Mouse (Mus musculus) embryonic fibroblast, embryonic 13.5 days (primary cell): ENCODE data around the gene E2f4. TPM values are rescaled to one million over a fixed set of nuclear protein-coding genes. Genes with fewer than 3 reads are reported as not detected.
A peak's percentile ranks its signal among the peaks of the same experiment; 100 is the strongest.

ENCODE experiments used
- H3K27ac ChIP-seq: 2 replicates; pipeline ENCODE4 v1.5.1; 2012; ENCODE audit warnings: low read length, control low read depth, inconsistent platforms; ENCODE audit not compliant: insufficient read depth
- H3K4me1 ChIP-seq: 2 replicates; pipeline ENCODE4 v1.6.1; 2011; ENCODE audit warnings: low read length; ENCODE audit not compliant: control insufficient read depth, insufficient read depth
- H3K4me3 ChIP-seq: 2 replicates; pipeline ENCODE4 v1.5.1; 2011; ENCODE audit warnings: mild to moderate bottlenecking, control low read depth, low read length; ENCODE audit not compliant: insufficient read depth
- CTCF ChIP-seq: IDR thresholded peaks from 2 replicates; pipeline ENCODE4 v1.5.1; 2011; ENCODE audit warnings: mild to moderate bottlenecking, control low read depth, low read length, moderate library complexity, borderline replicate concordance; ENCODE audit not compliant: insufficient read depth
- POLR2A ChIP-seq: IDR thresholded peaks from 2 replicates; pipeline ENCODE4 v1.6.1; 2011; ENCODE audit warnings: low read depth, mild to moderate bottlenecking, control low read depth, low read length, moderate library complexity
- polyA plus RNA-seq: library from polyadenylated mRNA; stranded (reverse); fragments of >200 nt; gene quantifications from 2 replicates; pipeline ENCODE4 v1.2.4, GENCODE M21; 2011; ENCODE audit warnings: low read depth; ENCODE audit not compliant: missing spikeins, insufficient read length

The E2f4 gene
- polyA plus RNA-seq, 1 experiment: 42.6 TPM

DNA sequence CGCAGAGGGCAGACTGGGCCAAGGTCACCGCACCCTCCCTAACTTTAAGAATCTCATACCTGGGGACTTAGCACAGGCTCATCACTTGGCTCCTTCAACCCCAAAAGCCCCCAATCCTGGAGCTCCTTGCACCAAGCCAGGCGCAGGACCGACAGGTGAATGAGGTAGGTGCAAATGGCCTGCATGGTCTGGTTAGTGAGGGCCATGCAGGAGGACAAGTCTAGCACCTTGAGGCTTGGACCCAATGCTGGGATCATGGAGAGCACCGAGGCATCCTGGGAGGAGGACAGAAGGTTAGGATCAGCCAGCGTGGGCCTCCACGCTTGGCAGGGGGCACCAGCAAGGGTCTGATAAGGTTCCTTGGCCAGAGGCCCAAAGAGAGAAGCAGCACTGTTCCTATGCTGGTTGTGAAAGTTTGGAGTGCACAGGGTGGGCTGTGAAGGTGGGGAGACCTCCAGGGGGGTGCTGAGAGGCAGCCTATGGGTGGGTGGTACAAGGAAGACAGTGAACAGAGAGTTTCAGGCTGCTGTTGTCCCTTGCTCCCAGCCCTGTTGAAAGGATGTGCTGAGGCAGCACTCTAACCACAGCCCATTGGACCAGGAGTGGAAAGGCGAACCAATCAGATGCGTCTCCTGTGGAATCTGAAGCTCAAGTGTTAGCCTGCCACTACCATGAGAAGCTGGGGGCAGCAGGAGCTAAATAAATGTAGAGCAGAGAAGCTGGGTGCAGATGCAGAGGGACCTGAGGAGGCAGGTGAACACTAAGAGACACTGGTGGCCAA, 16.3 kb downstream of the E2f4 start:
- TF ChIP-seq POLR2A (no peak), CTCF (no peak)
- no peak overlapping the region for H3K4me3 ChIP-seq
- H3K27ac ChIP-seq: no peak overlapping the region
- no peaks in the 10 kb centered on the region for H3K4me1 ChIP-seq

DNA sequence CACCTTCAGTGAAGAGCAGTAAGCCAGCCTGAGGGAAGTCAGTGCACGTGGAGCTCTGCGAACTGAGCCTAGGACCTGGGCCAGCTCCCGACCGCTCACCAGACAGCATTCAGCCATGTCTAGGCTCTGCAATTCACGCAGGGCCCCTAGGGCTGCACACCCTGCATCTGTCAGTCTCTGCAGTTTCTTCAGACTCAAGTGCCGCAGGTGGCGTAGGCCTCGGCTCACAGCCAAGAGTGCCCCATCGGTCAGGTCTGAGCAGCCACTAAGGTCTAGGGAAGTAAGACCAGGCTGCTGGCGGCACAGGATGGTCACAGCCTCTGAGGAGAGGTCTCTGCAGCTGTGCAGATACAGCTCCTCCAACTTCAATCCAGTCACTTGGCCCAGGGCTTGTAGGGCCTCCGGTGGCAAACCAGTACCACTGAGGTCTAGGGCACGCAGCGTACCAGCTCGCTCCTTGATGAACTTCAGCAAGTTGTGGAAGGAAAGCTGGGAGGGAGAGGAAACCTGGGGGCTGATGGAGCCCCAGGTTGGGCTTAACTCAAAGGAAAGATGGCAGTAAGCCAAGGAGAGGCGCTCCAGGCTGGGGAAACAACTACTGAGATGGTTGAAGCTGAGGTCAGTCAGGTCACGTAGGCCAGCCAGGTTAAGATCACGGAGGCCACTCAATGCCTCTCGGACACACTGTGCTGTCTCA, 17.8 kb downstream of the E2f4 start:
- Histone ChIP-seq H3K4me3 (no peak overlapping the region), H3K27ac (no peak overlapping the region), H3K4me1 (no peaks in the 10 kb centered on the region)
- TF ChIP-seq POLR2A (no peak), CTCF (no peak)

DNA sequence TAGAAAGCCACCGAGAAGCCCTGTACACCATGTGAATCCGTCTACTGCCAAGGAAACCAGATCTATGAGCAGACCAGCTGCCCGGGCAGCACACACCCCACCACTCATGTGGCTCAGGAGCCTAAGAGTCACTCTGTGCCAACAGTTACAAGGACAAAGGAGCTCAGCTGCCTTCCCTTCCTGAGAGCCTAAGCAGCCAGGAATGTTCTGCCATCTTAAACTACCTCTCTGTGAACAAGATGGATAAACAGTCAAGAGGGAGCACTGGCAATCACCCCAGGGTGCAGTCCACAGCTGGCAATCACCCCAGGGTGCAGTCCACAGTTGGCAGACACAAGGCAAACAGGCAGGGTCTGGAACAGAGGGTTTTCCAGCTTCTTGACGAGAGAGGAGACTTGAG, 20.5 kb downstream of the E2f4 start:
- H3K27ac ChIP-seq: no peak overlapping the region
- H3K4me1 ChIP-seq: no peaks in the 10 kb centered on the region
- H3K4me3 ChIP-seq: no peak overlapping the region
- TF ChIP-seq POLR2A (no peak), CTCF (no peak)

DNA sequence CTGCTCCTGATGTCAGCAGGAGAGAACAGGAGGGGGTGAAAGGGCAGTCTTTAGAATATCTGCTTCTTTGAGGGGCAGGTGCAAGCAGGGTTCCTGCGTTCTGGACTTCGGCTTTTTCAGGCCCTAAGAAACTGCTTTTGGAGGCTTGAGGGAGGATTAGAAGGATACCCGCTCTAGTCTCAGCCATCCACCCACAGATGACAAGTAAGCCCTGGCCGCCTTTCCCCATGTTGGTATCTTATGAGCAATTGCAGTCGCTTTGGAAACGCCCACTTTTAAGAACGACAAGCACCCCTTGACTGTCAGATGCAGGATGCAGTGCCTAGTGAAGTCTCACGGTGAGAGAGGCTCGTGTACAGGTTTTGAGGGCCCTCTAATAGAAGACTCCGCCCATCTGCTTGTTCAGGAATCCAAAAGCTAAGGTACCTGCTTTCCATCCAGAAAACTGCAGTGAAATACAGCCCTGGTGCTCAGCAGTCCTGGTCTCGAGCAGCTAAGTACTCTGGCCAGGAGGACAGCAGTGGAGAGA, 21.3 kb downstream of the E2f4 start:
- H3K4me1 ChIP-seq: no peaks in the 10 kb centered on the region
- H3K27ac ChIP-seq: no peak overlapping the region
- TF ChIP-seq POLR2A (no peak), CTCF (no peak)
- no peak overlapping the region for H3K4me3 ChIP-seq

DNA sequence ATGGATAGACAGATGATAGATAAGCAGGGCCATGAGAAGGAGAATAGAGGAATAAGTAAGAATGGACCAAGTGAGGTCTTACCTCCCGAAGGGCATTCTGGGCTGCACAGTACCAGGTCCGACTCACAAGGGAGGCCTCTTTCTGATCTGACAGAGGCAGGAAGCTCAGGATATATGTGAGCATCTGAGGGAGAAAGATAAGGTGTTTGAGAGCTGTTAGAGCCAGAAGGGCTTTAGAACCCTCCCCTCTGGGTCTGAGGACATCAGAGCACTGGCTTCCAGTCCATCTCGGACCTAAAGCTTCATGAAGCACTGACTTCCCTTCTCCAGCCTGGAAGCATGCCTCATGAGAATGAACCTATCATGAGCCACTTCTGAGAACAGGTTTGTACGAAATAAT, 25.7 kb downstream of the E2f4 start:
- Histone ChIP-seq H3K4me3 (no peak overlapping the region), H3K27ac (no peak overlapping the region), H3K4me1 (peaks cover 3% of the 10 kb centered on the region; the same call in 1 of the 2 replicates)
- no peak for TF ChIP-seq POLR2A
- no peak for TF ChIP-seq CTCF

DNA sequence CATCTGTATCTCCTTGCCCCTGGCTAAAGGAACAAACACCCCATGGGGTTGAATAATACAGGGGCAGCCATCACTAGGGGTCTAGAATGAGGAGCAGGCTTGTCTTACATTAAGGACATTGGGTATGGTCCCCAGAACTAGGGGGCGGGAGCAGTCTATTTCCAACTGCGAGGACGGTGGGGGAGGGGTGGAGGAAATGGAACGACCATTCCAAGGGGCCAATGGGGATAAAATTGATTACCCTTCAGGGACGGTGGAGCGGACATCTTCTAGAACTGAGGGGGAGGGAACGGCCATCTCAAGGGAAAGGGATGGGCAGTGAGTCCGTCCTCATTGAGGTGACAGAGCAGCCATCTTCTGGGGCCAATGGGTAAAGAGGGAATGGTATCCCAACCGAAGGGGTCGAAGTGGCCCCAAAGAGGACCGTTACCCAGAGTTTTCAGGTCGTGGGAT, 28.2 kb downstream of the E2f4 start:
- Histone ChIP-seq H3K27ac (no peak overlapping the region), H3K4me3 (peak overlapping the region; percentile 65), H3K4me1 (peaks cover 3% of the 10 kb centered on the region; the same call in 1 of the 2 replicates)
- TF ChIP-seq POLR2A (no peak), CTCF (no peak)

DNA sequence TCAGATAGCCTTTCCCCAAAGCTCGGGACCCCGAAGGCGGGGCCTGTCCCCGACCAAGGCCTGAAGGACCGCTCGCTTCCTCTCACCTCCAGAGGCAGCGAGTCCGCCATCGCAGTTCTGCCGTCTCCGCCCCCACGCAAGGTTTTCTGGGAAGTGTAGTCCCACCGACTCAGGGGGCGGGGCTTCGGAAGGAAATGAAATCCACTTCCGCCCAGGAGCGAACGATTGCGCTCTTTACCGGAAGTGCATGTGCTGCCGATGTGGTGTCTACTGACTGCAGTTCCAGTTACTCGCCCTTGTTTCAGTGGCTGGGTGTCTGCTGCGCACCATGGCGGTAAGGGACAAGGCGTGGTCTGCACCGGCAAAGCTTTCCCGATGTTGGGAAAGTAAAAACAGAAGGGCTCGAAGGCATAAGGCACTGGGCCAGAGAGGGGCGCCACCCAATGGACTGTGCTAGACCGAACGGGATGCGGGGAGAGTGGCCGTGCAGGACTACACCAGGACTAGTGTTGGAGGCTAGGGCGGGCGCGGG, 28.7 kb downstream of the E2f4 start, which contains the start of the genes Lrrc29 and Tmem208:
Gene Lrrc29, minus strand, starts transcription at position 138 of the 532 bp plus-strand sequence.
Gene Tmem208, plus strand, starts transcription at position 214 of the 532 bp plus-strand sequence.
- Histone ChIP-seq H3K4me3 (peak within 1 kb of the TSS; percentile 65), H3K4me1 (peaks cover 3% of the 10 kb centered on the region; the same call in 1 of the 2 replicates), H3K27ac (peak within 1 kb of the TSS; percentile 74)
- TF ChIP-seq CTCF: peak; percentile 51; the same call in 1 of the 2 replicates
- peak; percentile 99 for TF ChIP-seq POLR2A

DNA sequence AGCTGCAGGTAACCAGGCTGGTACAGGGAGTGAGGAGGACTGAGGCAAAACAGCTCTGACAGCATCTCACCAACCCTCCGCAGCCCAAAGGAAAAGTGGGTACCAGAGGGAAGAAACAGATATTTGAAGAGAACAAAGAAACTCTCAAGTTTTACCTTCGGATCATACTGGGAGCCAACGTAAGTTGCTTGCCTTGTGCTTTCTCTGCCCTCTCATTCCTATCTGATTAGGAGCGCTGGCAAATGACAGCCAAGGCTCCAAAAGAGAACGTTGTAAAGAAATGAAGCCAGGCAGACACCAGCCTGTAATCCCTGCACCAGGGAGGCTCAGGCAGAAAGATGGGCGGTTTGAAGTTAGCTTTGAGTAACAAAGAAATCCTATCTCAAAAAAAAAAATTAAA, 29.5 kb downstream of the E2f4 start:
- TF ChIP-seq POLR2A (no peak), CTCF (no peak)
- Histone ChIP-seq H3K4me3 (peak overlapping the region; percentile 60), H3K4me1 (peaks cover 3% of the 10 kb centered on the region; the same call in 1 of the 2 replicates), H3K27ac (peak overlapping the region; percentile 74; the same call in 1 of the 2 replicates)

DNA sequence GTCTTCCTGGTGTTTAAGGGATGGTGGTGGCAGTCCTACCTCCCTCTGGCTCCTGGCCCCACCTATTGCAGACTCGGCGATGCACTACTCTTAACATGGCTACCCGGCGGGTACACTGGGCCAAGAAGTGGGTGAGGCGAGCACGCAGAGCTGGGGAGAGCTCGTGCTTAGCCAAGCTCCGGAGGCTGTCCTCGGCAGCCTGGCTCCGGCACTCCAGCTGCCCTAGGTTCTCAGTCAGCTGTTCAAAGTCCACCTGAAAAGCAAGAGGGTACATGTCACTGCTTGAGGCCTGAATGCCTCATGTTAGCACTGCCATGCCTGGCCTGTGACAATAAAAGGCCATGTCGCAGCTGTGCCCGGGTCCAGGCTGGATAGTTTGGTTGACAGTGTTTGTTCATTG, 32.9 kb downstream of the E2f4 start:
- Histone ChIP-seq H3K27ac (no peak overlapping the region), H3K4me1 (peaks cover 3% of the 10 kb centered on the region; the same call in 1 of the 2 replicates), H3K4me3 (no peak overlapping the region)
- TF ChIP-seq POLR2A (no peak), CTCF (no peak)

DNA sequence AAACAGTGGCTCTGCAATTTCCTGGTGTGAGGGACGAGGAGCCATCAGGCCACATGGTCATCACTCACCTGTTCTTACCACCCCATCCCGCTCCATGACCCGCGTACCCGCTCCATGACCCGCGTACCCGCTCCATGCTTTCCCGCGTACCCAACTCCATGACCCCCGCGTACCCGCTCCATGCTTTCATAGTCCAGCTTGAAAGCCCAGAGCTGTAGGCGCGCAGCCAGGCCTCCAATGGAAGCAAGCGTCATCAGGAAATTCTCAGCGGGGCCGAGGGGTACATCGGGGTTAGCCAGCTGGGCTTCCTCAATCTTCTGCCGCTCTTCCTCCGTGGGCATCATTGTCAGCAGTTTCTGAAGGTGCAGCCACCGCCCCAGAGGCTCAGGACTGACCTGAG, 34.0 kb downstream of the E2f4 start:
- Histone ChIP-seq H3K4me1 (peaks cover 3% of the 10 kb centered on the region; the same call in 1 of the 2 replicates), H3K4me3 (no peak overlapping the region), H3K27ac (no peak overlapping the region)
- TF ChIP-seq CTCF (no peak), POLR2A (no peak)
